Mouse (Mus musculus) limb, embryonic 10.5 days (tissue): ENCODE results near the gene Mr1. TPM values are rescaled to one million over a fixed set of nuclear protein-coding genes. Genes with fewer than 3 reads are reported as not detected.

Source experiments
- DNase-seq: peaks from one replicate; pipeline ENCODE4 v3.0.0-alpha.2; 2017; ENCODE audit warnings: low spot score
- H3K27ac ChIP-seq: fragments of 300-500 bp; sonication (generic); 2 replicates; pipeline ENCODE4 v1.5.1; 2016; ENCODE audit warnings: mild to moderate bottlenecking
- H3K27me3 ChIP-seq: fragments of 300-500 bp; sonication (generic); 2 replicates; pipeline ENCODE4 v1.6.1; 2016; ENCODE audit warnings: low read depth, mild to moderate bottlenecking; ENCODE audit not compliant: poor library complexity, severe bottlenecking
- H3K36me3 ChIP-seq: fragments of 300-500 bp; sonication (generic); 2 replicates; pipeline ENCODE4 v1.6.1; 2016; ENCODE audit warnings: mild to moderate bottlenecking, moderate library complexity
- H3K4me1 ChIP-seq: fragments of 300-500 bp; sonication (generic); 2 replicates; pipeline ENCODE4 v1.6.1; 2016
- H3K4me3 ChIP-seq: fragments of 300-500 bp; sonication (generic); 2 replicates; pipeline ENCODE4 v1.5.1; 2016; ENCODE audit warnings: mild to moderate bottlenecking, moderate library complexity
- H3K9me3 ChIP-seq: fragments of 300-500 bp; sonication (generic); replicated peaks from 2 replicates; pipeline ENCODE4 v1.6.1; 2016; ENCODE audit warnings: mild to moderate bottlenecking
- WGBS: fragments of 180-500 bp; shearing (Covaris S2); methylation state at CpG from one replicate; pipeline ENCODE4 v1.1.7; 2016; 5-methylcytosine and 5-hydroxymethylcytosine counted together
- polyA plus RNA-seq: library from polyadenylated mRNA; unstranded; fragments of >200 nt; fragmentation: Nextera tagmentation; extraction: Ambion mirVana; gene quantifications from 2 replicates; pipeline ENCODE4 v1.2.1, GENCODE M21; 2016

The Mr1 gene
- polyA plus RNA-seq, 1 experiment from 2014 or later, result 1.5 TPM

DNA sequence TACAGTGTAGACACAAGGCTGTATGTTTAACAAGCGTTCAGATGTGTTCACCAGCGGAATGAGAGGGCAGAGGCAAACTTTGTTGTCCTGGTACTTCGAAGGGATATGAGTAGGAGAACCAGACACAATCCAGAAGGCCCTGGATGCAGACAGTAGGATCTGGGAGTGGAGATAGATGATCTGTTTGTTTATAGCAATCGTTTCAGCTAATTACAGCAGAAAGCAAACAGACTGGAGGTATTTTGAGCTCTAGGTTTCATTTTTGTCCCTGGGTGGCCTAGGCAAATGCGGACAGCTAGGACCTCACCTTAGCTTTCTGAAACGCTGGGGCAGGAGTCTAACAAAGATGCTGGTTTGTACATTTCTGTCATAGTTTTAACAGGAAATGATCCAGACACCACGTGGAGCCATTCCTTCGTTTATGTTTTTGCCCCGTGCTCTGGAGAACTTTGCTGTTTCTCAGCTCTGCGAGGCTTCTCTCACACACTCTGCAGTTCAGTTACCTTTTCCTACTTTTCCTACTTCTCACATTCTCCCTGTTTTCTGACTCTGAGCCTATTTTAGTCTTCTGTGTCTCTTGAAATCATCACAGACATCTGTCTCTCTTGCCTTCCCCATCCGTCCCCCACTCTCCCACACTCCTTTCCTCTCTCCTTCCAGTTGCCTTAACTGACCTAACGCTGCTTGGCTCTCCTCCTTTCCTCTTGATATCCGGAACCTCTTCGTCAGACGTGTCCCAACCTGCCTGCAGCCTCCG, 57.6 kb downstream of the Mr1 start:
- no peak for DNase-seq
- no peaks in the 10 kb centered on the region for H3K36me3 ChIP-seq

DNA sequence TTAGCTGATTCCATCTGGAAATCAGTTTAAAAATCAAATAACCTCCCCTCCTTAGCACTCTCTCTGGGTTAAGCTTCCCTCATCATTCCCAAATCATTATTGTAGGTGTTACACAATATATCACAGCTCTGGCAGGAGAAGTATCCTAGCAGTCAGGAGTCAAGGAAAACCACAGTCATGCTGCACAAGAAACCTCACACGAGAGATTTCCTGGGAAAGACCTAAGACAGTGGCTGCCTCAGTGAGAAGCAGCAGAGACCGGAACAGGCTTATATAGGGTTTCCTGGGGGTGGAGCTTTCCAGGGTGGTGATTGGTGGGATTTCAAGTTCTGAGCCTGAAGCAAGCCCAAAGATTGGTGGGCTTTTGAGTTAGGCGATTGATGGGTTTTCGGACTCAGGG, 58.6 kb downstream of the Mr1 start:
- Histone ChIP-seq H3K27me3 (no peaks in the 10 kb centered on the region), H3K4me3 (no peak overlapping the region), H3K4me1 (peaks cover 78% of the 10 kb centered on the region), H3K27ac (no peak overlapping the region), H3K36me3 (no peaks in the 10 kb centered on the region), H3K9me3 (no peaks in the 10 kb centered on the region)
- 91% methylated on average over 4 of the region's 4 CpGs for WGBS
- DNase-seq, result no peak

More for the DNA sequence above, 57.6 kb downstream of the Mr1 start:
- Histone ChIP-seq H3K4me3 (no peak overlapping the region), H3K27ac (peak overlapping the region; percentile 67), H3K27me3 (no peaks in the 10 kb centered on the region), H3K4me1 (peaks cover 79% of the 10 kb centered on the region), H3K9me3 (no peaks in the 10 kb centered on the region)
- 51% methylated on average over 16 of the region's 16 CpGs for WGBS

DNA sequence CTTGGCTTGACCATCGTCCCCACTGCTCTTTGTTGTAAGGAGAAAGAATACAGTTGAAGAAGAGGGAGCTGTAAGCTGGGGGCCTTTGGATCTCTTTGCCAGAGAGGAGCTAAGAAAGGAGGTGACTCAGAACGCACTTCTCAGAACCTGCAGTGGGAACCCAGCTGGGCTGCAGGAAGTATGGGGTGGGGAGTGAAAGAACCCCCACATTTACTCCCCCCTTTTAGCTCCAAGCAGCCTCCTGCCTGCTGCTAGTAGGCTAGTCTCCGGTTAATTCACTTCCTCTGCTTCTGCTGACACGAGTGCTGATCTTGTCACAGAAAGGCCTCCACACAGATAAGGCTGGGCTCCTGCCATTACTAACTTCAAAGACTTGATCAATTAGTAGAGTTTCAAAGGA, 59.7 kb downstream of the Mr1 start:
- H3K4me3 ChIP-seq, result no peak overlapping the region
- no peaks in the 10 kb centered on the region for H3K9me3 ChIP-seq
- 3% methylated on average over 4 of the region's 4 CpGs for WGBS
- DNase-seq, result no peak
- H3K27ac ChIP-seq, result peak overlapping the region; percentile 99
- no peaks in the 10 kb centered on the region for H3K27me3 ChIP-seq
- peaks cover 78% of the 10 kb centered on the region for H3K4me1 ChIP-seq
- no peaks in the 10 kb centered on the region for H3K36me3 ChIP-seq

DNA sequence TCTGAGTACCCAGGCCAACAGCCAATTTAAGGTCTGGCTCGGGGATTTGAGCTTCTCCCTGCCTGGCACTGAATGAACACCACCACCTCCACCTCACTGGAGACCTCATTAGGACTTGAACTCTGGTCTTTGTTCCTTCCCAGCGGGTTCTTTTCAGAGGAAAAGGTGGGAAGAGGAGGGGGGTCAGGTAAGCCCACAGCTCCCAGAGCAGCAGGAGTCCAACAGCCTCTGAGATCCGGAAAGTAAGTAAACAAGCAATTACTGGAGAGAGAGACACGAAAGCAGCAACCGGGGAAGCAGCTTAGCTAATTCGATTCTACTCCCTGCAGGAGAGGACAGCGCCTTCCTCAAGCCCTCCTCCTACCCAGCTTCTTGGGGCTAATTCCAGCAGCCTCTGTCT, 60.2 kb downstream of the Mr1 start:
- Histone ChIP-seq H3K27ac (peak overlapping the region; percentile 99), H3K4me3 (no peak overlapping the region), H3K9me3 (no peaks in the 10 kb centered on the region), H3K36me3 (no peaks in the 10 kb centered on the region), H3K27me3 (no peaks in the 10 kb centered on the region), H3K4me1 (peaks cover 78% of the 10 kb centered on the region)
- WGBS, result 2% methylated on average over 7 of the region's 7 CpGs
- no peak for DNase-seq

DNA sequence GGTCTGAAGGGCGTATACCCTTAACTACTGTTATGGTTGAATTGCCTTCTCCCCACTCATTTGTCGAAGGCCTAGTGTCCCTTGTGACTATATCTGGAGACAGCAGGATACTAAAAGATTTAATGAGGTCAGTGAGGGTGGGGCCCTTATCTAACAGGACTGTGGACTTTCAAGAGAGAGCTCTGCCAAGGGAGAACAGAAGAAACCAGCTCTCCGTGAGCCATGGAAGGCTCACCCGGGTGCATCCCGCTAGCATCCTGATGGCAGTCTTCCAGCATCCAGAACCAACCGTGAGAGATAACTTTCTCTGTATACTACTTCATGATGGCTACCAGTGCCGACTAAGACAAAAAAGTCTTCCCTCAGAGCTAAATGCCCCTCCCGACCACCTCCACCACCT, 61.8 kb downstream of the Mr1 start:
- Histone ChIP-seq H3K36me3 (no peaks in the 10 kb centered on the region), H3K27me3 (no peaks in the 10 kb centered on the region), H3K4me3 (no peak overlapping the region), H3K4me1 (peaks cover 81% of the 10 kb centered on the region), H3K27ac (peak overlapping the region; percentile 99), H3K9me3 (no peaks in the 10 kb centered on the region)
- DNase-seq, result no peak
- 51% methylated on average over 8 of the region's 8 CpGs for WGBS

DNA sequence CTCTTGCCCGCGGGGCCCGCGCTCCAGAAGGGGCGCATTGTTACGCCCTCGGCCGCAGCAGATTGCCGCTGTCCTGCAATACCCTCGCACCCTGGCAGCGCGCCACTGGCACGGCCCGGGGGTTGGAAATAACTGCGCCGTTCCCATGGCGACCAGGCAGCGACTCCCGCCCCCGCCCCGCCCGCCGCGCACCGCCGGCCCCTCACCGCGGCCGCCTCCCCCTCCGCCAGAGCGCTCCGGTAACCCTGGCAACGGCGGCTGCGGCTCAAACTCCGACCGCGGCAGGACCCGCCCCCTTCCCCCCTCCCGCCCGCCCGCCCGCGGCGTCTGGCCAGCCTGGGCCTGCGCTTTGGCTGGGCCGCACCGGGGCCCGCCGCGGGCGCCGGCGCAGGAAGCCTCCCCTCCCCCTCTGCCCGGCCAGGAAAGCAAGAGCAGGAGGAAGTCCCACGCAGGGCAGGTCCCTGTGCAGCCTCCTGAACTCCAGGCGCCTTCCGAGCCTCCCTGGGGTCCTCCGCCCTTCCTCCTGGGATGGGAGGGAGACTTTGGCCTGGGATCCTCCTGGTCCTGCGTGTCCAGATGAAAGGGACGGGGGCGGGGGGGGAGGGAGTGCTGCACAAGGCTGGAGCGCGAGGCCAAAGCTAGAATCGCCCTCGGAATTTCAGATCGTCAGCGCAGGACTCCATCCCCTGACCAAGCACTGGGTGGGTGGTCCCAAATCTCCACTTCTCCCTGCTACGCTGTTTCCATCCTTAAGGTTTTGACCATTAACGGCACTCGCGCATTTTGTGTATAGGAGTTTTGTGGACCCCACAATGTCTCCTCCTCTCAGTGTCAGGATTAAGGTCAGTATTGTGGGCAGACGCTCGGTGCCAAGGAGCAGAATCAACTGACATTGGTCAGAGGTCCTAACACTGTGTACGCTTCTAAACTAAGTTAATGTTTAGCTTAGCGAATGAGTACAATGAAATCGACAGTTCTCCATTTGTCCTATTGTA, 63.0 kb downstream of the Mr1 start:
- no peaks in the 10 kb centered on the region for H3K36me3 ChIP-seq
- WGBS, result under 1% methylated on average over 48 of the region's 77 CpGs
- peak overlapping the region; percentile 99 for H3K27ac ChIP-seq
- peaks cover 75% of the 10 kb centered on the region for H3K4me1 ChIP-seq
- peak; percentile 98 for DNase-seq
- H3K27me3 ChIP-seq, result no peaks in the 10 kb centered on the region
- H3K4me3 ChIP-seq, result peak overlapping the region; percentile 56
- H3K9me3 ChIP-seq, result no peaks in the 10 kb centered on the region

DNA sequence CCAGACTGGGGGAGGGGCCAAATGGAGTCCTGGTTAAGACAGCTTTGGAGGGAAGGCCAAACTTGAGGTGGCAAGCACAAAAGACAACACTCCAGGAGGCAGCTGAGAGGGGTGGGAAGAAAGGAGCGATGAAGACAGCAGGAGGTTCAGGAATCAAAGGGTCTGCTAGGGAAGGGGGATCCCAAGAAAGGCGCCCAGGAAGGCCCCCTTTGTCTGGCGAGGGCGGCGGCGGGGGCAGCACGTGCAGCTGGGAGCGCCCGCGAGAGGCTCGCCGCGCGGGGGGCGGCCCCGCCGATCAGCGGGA, 63.7 kb downstream of the Mr1 start:
- Histone ChIP-seq H3K27ac (peak overlapping the region; percentile 99), H3K9me3 (no peaks in the 10 kb centered on the region), H3K27me3 (no peaks in the 10 kb centered on the region), H3K36me3 (no peaks in the 10 kb centered on the region), H3K4me3 (peak overlapping the region; percentile 56), H3K4me1 (peaks cover 80% of the 10 kb centered on the region)
- 2% methylated on average over 17 of the region's 18 CpGs for WGBS
- DNase-seq, result no peak

DNA sequence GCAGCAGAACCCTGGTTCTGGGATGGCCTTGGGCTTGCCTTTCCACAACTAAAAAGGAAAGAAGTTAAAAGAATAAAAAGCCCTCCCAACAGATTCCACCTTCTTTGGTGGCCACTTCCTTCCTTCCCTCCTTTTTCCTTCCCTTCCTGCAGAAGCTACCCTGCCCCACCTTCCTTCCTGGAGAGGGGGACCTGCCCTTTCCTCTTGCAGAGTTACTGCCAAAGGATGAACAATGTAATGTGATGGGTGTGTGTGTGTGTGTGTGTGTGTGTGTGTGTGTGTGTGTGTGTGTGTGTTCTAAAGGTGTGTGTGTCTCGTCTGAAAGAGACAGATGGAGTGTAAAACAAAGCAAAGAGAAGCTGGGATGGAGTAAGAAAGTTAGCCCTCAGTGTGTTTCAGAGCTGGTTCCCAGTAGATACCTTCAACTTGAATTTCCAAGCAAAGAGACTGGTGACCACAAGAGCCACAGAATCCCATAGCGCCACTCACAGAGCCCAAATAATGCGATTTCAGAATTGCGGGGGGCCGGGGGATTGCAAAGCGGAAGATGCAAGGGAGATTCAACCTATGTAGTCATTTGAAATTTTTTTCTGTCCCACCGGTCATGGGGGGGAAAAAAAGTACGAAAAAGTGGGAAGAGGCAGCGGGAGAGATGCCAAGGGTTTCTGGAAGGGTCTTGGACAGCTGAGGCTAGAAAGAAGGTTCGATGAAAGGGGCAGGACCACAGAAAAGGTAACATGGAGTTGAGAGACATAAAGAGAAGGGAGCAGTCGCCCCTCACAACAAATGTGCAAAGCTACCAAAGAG, 64.3 kb downstream of the Mr1 start:
- DNase-seq, result peak; percentile 55

DNA sequence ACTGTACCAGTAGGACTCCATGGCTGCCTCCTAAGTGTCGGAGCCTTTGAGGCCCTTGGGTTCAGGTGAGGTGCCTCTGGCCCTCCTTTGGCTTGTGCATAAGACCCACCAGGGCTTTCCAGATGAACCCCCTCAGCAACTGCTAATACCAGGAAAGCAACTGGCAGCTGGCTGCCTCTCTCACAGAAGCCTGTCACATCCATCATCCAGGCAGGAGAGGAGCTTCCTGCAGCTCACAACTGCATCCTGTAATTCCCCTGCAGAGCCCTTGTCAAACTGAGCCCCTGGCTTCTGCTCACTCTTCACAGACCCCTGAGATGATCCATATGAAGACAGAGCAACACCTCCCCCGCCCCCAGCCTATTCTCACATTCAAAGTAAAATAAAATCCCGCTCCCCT, 68.9 kb downstream of the Mr1 start:
- peaks cover 22% of the 10 kb centered on the region for H3K27me3 ChIP-seq
- H3K36me3 ChIP-seq, result no peaks in the 10 kb centered on the region
- no peaks in the 10 kb centered on the region for H3K9me3 ChIP-seq
- H3K27ac ChIP-seq, result peak overlapping the region; percentile 70
- H3K4me3 ChIP-seq, result no peak overlapping the region
- peak; percentile 30 for DNase-seq
- 17% methylated on average over 3 of the region's 3 CpGs for WGBS
- H3K4me1 ChIP-seq, result peaks cover 68% of the 10 kb centered on the region

More for the DNA sequence above, 64.3 kb downstream of the Mr1 start:
- peak overlapping the region; percentile 56 for H3K4me3 ChIP-seq
- H3K27me3 ChIP-seq, result no peaks in the 10 kb centered on the region
- no peaks in the 10 kb centered on the region for H3K9me3 ChIP-seq
- H3K36me3 ChIP-seq, result no peaks in the 10 kb centered on the region
- H3K27ac ChIP-seq, result peak overlapping the region; percentile 99
- 9% methylated on average over 11 of the region's 11 CpGs for WGBS
- peaks cover 83% of the 10 kb centered on the region for H3K4me1 ChIP-seq

Other genes starting within 250 kb of the Mr1 start
- gene Ier5, start 47.2 kb downstream of the Mr1 start, polyA plus RNA-seq, result 4.5 and 6.9 TPM in 2 replicates
- 83.1 and 95.4 TPM in 2 replicates for gene Stx6, start 11.9 kb upstream of the Mr1 start, polyA plus RNA-seq
- gene BC034090, start 97.6 kb upstream of the Mr1 start, polyA plus RNA-seq, result 5.2 and 6.8 TPM in 2 replicates